Mouse (Mus musculus) intestine, embryonic 14.5 days (tissue): ENCODE measurements at regions not wholly inside any gene's neighbourhood (a gene's known extent, or its start where the extent isn't known, plus 50 kb on each side); places are given as distances from the start of the nearest gene placed in this dataset.

Experiments
- ATAC-seq: fragments of 200-750 bp; cut with Nextera tagmentation; replicated peaks from 2 replicates; pipeline ENCODE4 v1.8.0; 2017; ENCODE audit warnings: low read depth, moderate number of reproducible peaks, moderate TSS enrichment, moderate library complexity; ENCODE audit not compliant: low FRiP score, low TSS enrichment
- DNase-seq: peaks from one replicate; pipeline ENCODE4 v3.0.0-alpha.2; 2018; ENCODE audit warnings: low spot score
- H3K27ac ChIP-seq: fragments of 300-500 bp; sonication (generic); 2 replicates; pipeline ENCODE4 v1.5.1; 2014; ENCODE audit warnings: low read depth, mild to moderate bottlenecking, control low read depth
- H3K27me3 ChIP-seq: fragments of 300-500 bp; sonication (generic); replicated peaks from 2 replicates; pipeline ENCODE4 v1.6.1; 2014; ENCODE audit warnings: low read length, control low read depth; ENCODE audit not compliant: control insufficient read depth, insufficient read depth
- H3K36me3 ChIP-seq: fragments of 300-500 bp; sonication (generic); 2 replicates; pipeline ENCODE4 v1.6.1; 2014; ENCODE audit warnings: low read length, control low read depth; ENCODE audit not compliant: control insufficient read depth, insufficient read depth
- H3K4me1 ChIP-seq: fragments of 300-500 bp; sonication (generic); replicated peaks from 2 replicates; pipeline ENCODE4 v1.6.1; 2014; ENCODE audit warnings: low read length, control low read depth, mixed read lengths; ENCODE audit not compliant: control insufficient read depth, insufficient read depth
- H3K4me2 ChIP-seq: fragments of 300-500 bp; sonication (generic); 2 replicates; pipeline ENCODE4 v1.6.1; 2014; ENCODE audit warnings: low read length
- H3K4me3 ChIP-seq: fragments of 300-500 bp; sonication (generic); 2 replicates; pipeline ENCODE4 v1.5.1; 2014; ENCODE audit warnings: low read depth, low read length, control low read depth, mixed read lengths
- H3K9ac ChIP-seq: fragments of 300-500 bp; sonication (generic); 2 replicates; pipeline ENCODE4 v1.6.1; 2014; ENCODE audit warnings: mild to moderate bottlenecking, low read length
- H3K9me3 ChIP-seq: fragments of 300-500 bp; sonication (generic); 2 replicates; pipeline ENCODE4 v1.6.1; 2016; ENCODE audit warnings: low read length, control low read depth; ENCODE audit not compliant: control insufficient read depth
- WGBS: fragments of 180-500 bp; shearing (Covaris S2); extraction: QIAGEN DNeasy Blood & Tissue Kit; methylation state at CpG from one replicate; pipeline ENCODE4 v1.1.7; 2014; 5-methylcytosine and 5-hydroxymethylcytosine counted together

DNA sequence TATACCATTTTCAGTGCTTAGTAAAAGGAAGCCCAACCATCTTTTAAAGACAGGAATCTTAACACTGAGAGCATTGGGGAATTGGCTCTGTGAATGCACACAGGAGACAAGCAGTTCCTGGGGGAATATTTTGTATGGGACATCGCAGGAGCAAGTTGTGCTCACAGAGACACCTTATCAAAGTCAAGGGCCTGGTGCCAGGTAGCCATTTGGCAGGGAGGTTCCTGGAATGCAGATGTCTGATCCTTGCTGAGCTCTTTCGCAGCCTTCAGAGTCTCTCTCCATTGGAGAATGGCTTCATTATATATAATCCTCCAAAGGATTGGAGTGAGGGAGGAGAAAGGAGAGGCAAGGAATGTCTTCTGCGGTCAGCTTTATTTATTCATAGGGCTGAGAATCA, 62.6 kb upstream of the Dock1 start:
- no peak for ATAC-seq
- no peak overlapping the region for H3K4me2 ChIP-seq
- no peaks in the 10 kb centered on the region for H3K9me3 ChIP-seq
- no peak for DNase-seq
- 51% methylated on average over 3 of the region's 3 CpGs for WGBS
- no peak overlapping the region for H3K9ac ChIP-seq
- no peak overlapping the region for H3K27ac ChIP-seq
- no peaks in the 10 kb centered on the region for H3K36me3 ChIP-seq
- H3K4me3 ChIP-seq, result no peak overlapping the region
- no peaks in the 10 kb centered on the region for H3K27me3 ChIP-seq
- no peaks in the 10 kb centered on the region for H3K4me1 ChIP-seq

GRCm38 (mm10) chr7:134610159-134610558, 60.3 kb upstream of the Dock1 start:
- H3K36me3 ChIP-seq, result no peaks in the 10 kb centered on the region
- H3K4me2 ChIP-seq, result no peak overlapping the region
- no peak for DNase-seq
- H3K4me1 ChIP-seq, result no peaks in the 10 kb centered on the region
- no peak overlapping the region for H3K27ac ChIP-seq
- no peak for ATAC-seq
- no peaks in the 10 kb centered on the region for H3K27me3 ChIP-seq
- no peak overlapping the region for H3K4me3 ChIP-seq
- H3K9ac ChIP-seq, result no peak overlapping the region
- no peaks in the 10 kb centered on the region for H3K9me3 ChIP-seq
- 43% methylated on average over 2 of the region's 2 CpGs for WGBS

- ATAC-seq (no peak), DNase-seq (no peak)
- Histone ChIP-seq H3K27ac (no peak overlapping the region), H3K4me2 (no peak overlapping the region), H3K4me3 (no peak overlapping the region), H3K4me1 (no peaks in the 10 kb centered on the region), H3K9ac (no peak overlapping the region), H3K27me3 (no peaks in the 10 kb centered on the region), H3K9me3 (no peaks in the 10 kb centered on the region), H3K36me3 (no peaks in the 10 kb centered on the region)
- WGBS, result 55% methylated on average over 9 of the region's 9 CpGs
These were observed 59.1 kb upstream of the Dock1 start for GRCm38 (mm10) chr7:134611371-134611770.

DNA sequence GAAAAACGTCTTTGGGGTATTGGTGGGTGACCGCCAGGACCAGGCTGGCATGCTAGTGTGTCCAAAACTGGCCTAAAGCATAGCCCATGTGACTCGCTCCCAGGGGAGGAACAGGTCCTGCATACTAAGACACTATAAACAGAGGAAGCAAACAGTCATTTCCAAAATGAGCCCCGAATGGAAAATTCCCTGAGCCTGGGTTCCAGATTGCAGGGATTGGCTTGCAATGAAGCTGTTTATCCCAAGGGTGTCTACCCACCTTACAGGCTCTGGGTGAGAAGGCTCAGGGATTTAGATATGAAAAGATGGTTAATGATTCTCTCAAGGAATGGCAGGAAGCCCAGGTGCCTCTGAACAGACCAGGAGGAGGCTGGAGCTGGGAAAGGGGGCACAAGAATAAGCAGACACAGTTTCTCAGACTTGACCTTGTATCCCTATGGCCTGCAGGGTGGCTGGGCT, 58.2 kb upstream of the Dock1 start:
- Histone ChIP-seq H3K36me3 (no peaks in the 10 kb centered on the region), H3K4me3 (no peak overlapping the region), H3K27me3 (no peaks in the 10 kb centered on the region), H3K9me3 (no peaks in the 10 kb centered on the region), H3K4me2 (no peak overlapping the region), H3K27ac (no peak overlapping the region), H3K4me1 (no peaks in the 10 kb centered on the region), H3K9ac (no peak overlapping the region)
- no peak for DNase-seq
- ATAC-seq, result no peak
- WGBS, result 76% methylated on average over 4 of the region's 4 CpGs

GRCm38 (mm10) chr7:134619220-134619975, 51.1 kb upstream of the Dock1 start:
- no peak for DNase-seq
- no peak for ATAC-seq
- Histone ChIP-seq H3K9ac (no peak overlapping the region), H3K4me3 (no peak overlapping the region), H3K9me3 (no peaks in the 10 kb centered on the region), H3K27ac (no peak overlapping the region), H3K36me3 (no peaks in the 10 kb centered on the region), H3K4me1 (no peaks in the 10 kb centered on the region), H3K4me2 (no peak overlapping the region), H3K27me3 (no peaks in the 10 kb centered on the region)
- 40% methylated on average over 2 of the region's 2 CpGs for WGBS

DNA sequence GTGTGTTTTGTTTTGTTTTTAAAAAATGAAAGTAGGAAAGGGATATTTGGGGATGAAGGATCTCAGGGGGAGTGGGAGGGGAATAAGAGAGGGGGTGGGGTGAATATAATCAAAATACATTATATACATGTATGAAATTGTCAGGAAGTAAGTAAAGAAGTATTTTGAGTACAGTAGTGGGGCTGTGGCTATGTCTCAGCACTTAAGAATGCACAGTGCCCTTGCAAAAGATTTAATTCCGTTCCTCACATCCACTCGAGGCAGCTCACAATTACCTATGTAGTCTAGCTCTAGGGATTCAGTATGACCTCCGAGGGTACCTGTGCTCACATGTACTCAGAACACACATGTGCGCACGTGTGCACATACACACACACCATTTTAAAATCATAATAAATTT, 50.4 kb upstream of the Dock1 start:
- Histone ChIP-seq H3K4me1 (no peaks in the 10 kb centered on the region), H3K36me3 (no peaks in the 10 kb centered on the region), H3K4me2 (no peak overlapping the region), H3K9me3 (no peaks in the 10 kb centered on the region), H3K4me3 (no peak overlapping the region), H3K27me3 (no peaks in the 10 kb centered on the region), H3K27ac (no peak overlapping the region), H3K9ac (no peak overlapping the region)
- ATAC-seq (no peak), DNase-seq (no peak)
- WGBS, result 85% methylated on average over 5 of the region's 5 CpGs
